Mouse (Mus musculus) intestine, embryonic 16.5 days (tissue): ENCODE data around the gene Cldnd2. TPM values are rescaled to one million over a fixed set of nuclear protein-coding genes. Genes with fewer than 3 reads are reported as not detected.

Experiments
- ATAC-seq: fragments of 200-750 bp; cut with Nextera tagmentation; 2 replicates; pipeline ENCODE4 v1.8.0; 2017; ENCODE audit warnings: moderate TSS enrichment, moderate library complexity
- H3K27ac ChIP-seq: fragments of 300-500 bp; sonication (generic); 2 replicates; pipeline ENCODE4 v1.5.1; 2014; ENCODE audit warnings: mild to moderate bottlenecking, low read length
- H3K27me3 ChIP-seq: fragments of 300-500 bp; sonication (generic); replicated peaks from 2 replicates; pipeline ENCODE4 v1.6.1; 2014; ENCODE audit warnings: low read length, control low read depth, mixed read lengths; ENCODE audit not compliant: control insufficient read depth, insufficient read depth
- H3K36me3 ChIP-seq: fragments of 300-500 bp; sonication (generic); 2 replicates; pipeline ENCODE4 v1.6.1; 2014; ENCODE audit warnings: low read length, control low read depth; ENCODE audit not compliant: control insufficient read depth, insufficient read depth
- H3K4me1 ChIP-seq: fragments of 300-500 bp; sonication (generic); 2 replicates; pipeline ENCODE4 v1.6.1; 2014; ENCODE audit warnings: low read length, control low read depth, mixed read lengths; ENCODE audit not compliant: control insufficient read depth, insufficient read depth
- H3K4me2 ChIP-seq: fragments of 300-500 bp; sonication (generic); 2 replicates; pipeline ENCODE4 v1.6.1; 2014; ENCODE audit warnings: low read depth, low read length, control low read depth
- H3K4me3 ChIP-seq: fragments of 300-500 bp; sonication (generic); 2 replicates; pipeline ENCODE4 v1.5.1; 2014; ENCODE audit warnings: mild to moderate bottlenecking, low read length
- H3K9ac ChIP-seq: fragments of 300-500 bp; sonication (generic); 2 replicates; pipeline ENCODE4 v1.6.1; 2014; ENCODE audit warnings: low read depth, low read length
- H3K9me3 ChIP-seq: fragments of 300-500 bp; sonication (generic); 2 replicates; pipeline ENCODE4 v1.6.1; 2016; ENCODE audit warnings: low read length, control low read depth; ENCODE audit not compliant: control insufficient read depth
- WGBS: fragments of 180-500 bp; shearing (Covaris S2); extraction: QIAGEN DNeasy Blood & Tissue Kit; methylation state at CpG from one replicate; pipeline ENCODE4 v1.1.7; 2014; 5-methylcytosine and 5-hydroxymethylcytosine counted together
- polyA plus RNA-seq: library from polyadenylated mRNA; unstranded; fragments of >200 nt; fragmentation: Nextera tagmentation; extraction: Ambion mirVana; gene quantifications from 2 replicates; pipeline ENCODE4 v1.2.1, GENCODE M21; 2015

Cldnd2 gene
- polyA plus RNA-seq, 1 experiment from 2014 or later = not detected

DNA sequence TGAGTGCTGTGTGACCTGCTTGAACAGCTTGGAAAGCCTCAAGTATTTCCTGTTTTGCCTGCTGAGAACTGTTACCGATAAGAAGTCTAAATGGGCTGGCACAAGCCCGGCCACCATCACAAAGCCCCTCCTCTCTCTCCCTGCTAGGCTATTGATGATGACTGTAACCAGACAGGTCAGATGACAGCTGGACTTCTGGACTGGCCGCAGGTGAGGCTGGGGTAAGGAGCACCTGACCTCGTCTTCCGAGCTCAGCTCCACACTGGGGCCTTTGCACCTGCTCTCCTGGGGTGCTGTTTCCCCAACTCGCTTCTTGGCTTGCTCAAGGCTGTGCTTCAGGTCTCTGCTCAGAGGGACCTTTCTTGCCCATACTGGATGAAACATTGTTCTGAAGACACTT is 13.8 kb downstream of the Cldnd2 start:
- Histone ChIP-seq H3K4me1 (no peaks in the 10 kb centered on the region), H3K9me3 (no peaks in the 10 kb centered on the region), H3K27me3 (no peaks in the 10 kb centered on the region), H3K4me3 (no peak overlapping the region), H3K4me2 (no peak overlapping the region), H3K27ac (no peak overlapping the region), H3K9ac (no peak overlapping the region), H3K36me3 (peaks cover 17% of the 10 kb centered on the region; the same call in 1 of the 2 replicates)
- peak; percentile 31 for ATAC-seq
- WGBS = 88% methylated on average over 6 of the region's 6 CpGs

DNA sequence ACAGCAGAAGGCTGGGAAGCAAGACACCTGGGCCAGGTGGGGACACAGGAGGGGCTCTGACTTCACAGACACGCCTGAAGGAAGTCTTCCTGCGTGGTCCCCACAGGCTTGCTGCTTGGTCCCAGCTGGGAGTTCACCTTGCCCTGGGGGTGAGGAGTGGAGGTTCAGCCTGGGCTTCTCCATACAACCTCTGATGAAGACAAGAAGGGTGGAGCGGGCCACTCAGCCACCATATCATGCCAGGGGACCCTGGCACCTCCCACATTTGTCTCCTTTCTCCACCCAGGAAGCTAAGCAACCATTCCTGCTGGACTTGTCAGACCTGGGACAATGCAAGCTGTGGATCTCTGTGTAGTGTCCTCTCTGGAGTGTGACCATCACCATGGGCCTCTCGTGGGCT is 22.3 kb downstream of the Cldnd2 start, which contains the start of gene Vsig10l:
TSS of gene Vsig10l (plus strand) at position 301 of the 400 bp plus-strand sequence.
- 0 out of 2 replicates have a peak, but pooled peaks cover 3% of the 10 kb centered on the region for H3K36me3 ChIP-seq
- no peak within 1 kb of the TSS for H3K4me3 ChIP-seq
- ATAC-seq = no peak
- 55% methylated on average over 4 of the region's 4 CpGs for WGBS
- no peaks in the 10 kb centered on the region; the same call in 1 of the 2 replicates for H3K4me1 ChIP-seq
- H3K4me2 ChIP-seq = no peak within 1 kb of the TSS
- no peak within 1 kb of the TSS for H3K9ac ChIP-seq
- H3K9me3 ChIP-seq = no peaks in the 10 kb centered on the region
- no peaks in the 10 kb centered on the region for H3K27me3 ChIP-seq
- no peak within 1 kb of the TSS for H3K27ac ChIP-seq

DNA sequence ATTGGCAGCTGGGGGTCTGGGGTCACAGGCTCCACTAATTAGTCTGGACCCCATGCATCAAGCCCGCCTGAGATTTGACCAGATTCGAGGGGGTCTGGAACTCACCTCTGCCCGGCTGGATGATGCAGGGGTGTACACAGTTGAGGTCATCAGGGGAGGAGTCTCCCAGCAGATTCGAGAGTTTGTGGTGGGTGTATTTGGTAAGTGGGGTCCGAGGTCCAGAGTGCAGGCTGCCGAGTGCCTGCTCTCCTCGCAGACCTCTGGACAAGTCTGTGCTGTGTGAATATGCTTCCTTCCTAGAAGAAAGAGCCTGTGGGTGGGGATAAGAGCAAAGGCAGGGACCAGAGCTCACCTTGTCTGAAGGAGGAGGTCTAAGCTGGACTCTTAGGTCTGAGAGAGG is 23.4 kb downstream of the Cldnd2 start:
- Histone ChIP-seq H3K4me3 (no peak overlapping the region), H3K27ac (no peak overlapping the region), H3K4me1 (no peaks in the 10 kb centered on the region; the same call in 1 of the 2 replicates), H3K27me3 (no peaks in the 10 kb centered on the region), H3K4me2 (no peak overlapping the region), H3K9me3 (no peaks in the 10 kb centered on the region), H3K36me3 (no peaks in the 10 kb centered on the region), H3K9ac (no peak overlapping the region)
- ATAC-seq = no peak
- 76% methylated on average over 7 of the region's 7 CpGs for WGBS

DNA sequence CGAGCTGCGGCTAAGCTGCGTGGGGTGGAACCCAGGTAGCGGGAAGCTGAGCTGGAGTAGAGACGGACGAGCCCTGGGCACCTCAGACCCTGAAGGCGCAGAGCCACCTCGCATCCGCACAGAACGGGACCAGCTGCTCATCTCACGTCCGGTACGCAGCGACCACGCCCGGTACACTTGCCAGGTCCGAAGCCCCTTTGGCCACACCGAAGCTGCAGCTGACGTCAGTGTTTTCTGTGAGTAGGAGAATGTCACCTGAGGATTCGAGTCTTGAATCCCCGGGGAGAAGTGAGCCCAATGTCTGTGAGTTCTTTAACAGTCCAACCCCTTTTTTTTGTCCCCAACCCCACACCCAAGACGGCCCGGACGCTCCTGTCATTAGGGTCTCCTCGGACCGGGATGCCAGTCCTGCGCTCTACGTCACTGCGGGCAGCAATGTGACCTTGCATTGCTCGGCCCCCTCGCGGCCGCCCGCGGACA is 24.3 kb downstream of the Cldnd2 start:
- Histone ChIP-seq H3K9ac (peak overlapping the region; percentile 69), H3K4me3 (peak overlapping the region; percentile 59), H3K4me1 (no peaks in the 10 kb centered on the region; the same call in 1 of the 2 replicates), H3K27ac (peak overlapping the region; percentile 19; the same call in 1 of the 2 replicates), H3K36me3 (no peaks in the 10 kb centered on the region), H3K27me3 (no peaks in the 10 kb centered on the region), H3K9me3 (no peaks in the 10 kb centered on the region), H3K4me2 (peak overlapping the region; percentile 99)
- ATAC-seq = no peak
- 9% methylated on average over 35 of the region's 35 CpGs for WGBS

GRCm38 (mm10) chr7:43465344-43466098 is 24.9 kb downstream of the Cldnd2 start:
- Histone ChIP-seq H3K9ac (peak overlapping the region; percentile 69), H3K27me3 (no peaks in the 10 kb centered on the region), H3K4me3 (peak overlapping the region; percentile 59), H3K36me3 (no peaks in the 10 kb centered on the region), H3K4me1 (no peaks in the 10 kb centered on the region), H3K9me3 (no peaks in the 10 kb centered on the region), H3K27ac (peak overlapping the region; percentile 35; the same call in 1 of the 2 replicates), H3K4me2 (peak overlapping the region; percentile 99)
- WGBS = 2% methylated on average over 33 of the region's 33 CpGs
- ATAC-seq = peak; percentile 92

GRCm38 (mm10) chr7:43466099-43466694 is 25.6 kb downstream of the Cldnd2 start:
- WGBS = 1% methylated on average over 33 of the region's 33 CpGs
- Histone ChIP-seq H3K4me3 (peak overlapping the region; percentile 59), H3K36me3 (no peaks in the 10 kb centered on the region), H3K9me3 (no peaks in the 10 kb centered on the region), H3K27ac (peak overlapping the region; percentile 35; the same call in 1 of the 2 replicates), H3K9ac (peak overlapping the region; percentile 69), H3K4me1 (no peaks in the 10 kb centered on the region), H3K27me3 (no peaks in the 10 kb centered on the region), H3K4me2 (peak overlapping the region; percentile 99)
- peak; percentile 76 for ATAC-seq

- Histone ChIP-seq H3K9me3 (no peaks in the 10 kb centered on the region), H3K4me3 (no peak overlapping the region), H3K27ac (no peak overlapping the region), H3K4me1 (no peaks in the 10 kb centered on the region), H3K9ac (no peak overlapping the region), H3K4me2 (no peak overlapping the region), H3K27me3 (peaks cover 2% of the 10 kb centered on the region), H3K36me3 (no peaks in the 10 kb centered on the region)
- ATAC-seq = no peak
- WGBS = 49% methylated on average over 8 of the region's 8 CpGs
These were observed 29.8 kb downstream of the Cldnd2 start for GRCm38 (mm10) chr7:43470373-43470772.

GRCm38 (mm10) chr7:43475706-43476105 is 35.1 kb downstream of the Cldnd2 start:
- Histone ChIP-seq H3K9ac (no peak overlapping the region), H3K4me2 (no peak overlapping the region), H3K36me3 (no peaks in the 10 kb centered on the region), H3K4me1 (no peaks in the 10 kb centered on the region), H3K27ac (no peak overlapping the region), H3K9me3 (no peaks in the 10 kb centered on the region), H3K27me3 (peaks cover 32% of the 10 kb centered on the region), H3K4me3 (no peak overlapping the region)
- ATAC-seq = peak; percentile 28; the same call in 1 of the 2 replicates
- 9% methylated on average over 23 of the region's 23 CpGs for WGBS

GRCm38 (mm10) chr7:43476376-43476775 is 35.8 kb downstream of the Cldnd2 start:
- Histone ChIP-seq H3K4me3 (no peak overlapping the region), H3K4me2 (no peak overlapping the region), H3K36me3 (no peaks in the 10 kb centered on the region), H3K9ac (peak overlapping the region; percentile 24; the same call in 1 of the 2 replicates), H3K27ac (no peak overlapping the region), H3K9me3 (no peaks in the 10 kb centered on the region), H3K4me1 (no peaks in the 10 kb centered on the region), H3K27me3 (peaks cover 32% of the 10 kb centered on the region)
- 6% methylated on average over 13 of the region's 13 CpGs for WGBS
- no peak for ATAC-seq
